Mouse (Mus musculus): ENCODE results near the gene Fam20a.

GRCm38 (mm10) chr11:109648510-109648909 is 73.6 kb downstream of the Fam20a start:
- TF ChIP-seq CTCF (IDR thresholded peaks at IDR 0.05; ENCODE audit: insufficient read depth, low read depth, low read length) (no peak), POLR2A (IDR thresholded peaks at IDR 0.05; ENCODE audit: insufficient read depth, low read depth, low read length) (no peak)

All from olfactory bulb, adult 2 months (tissue).